Mouse (Mus musculus) ovary, adult 2 months (tissue): Measurements from ENCODE around the gene Sfxn3. TPM values are rescaled to one million over a fixed set of nuclear protein-coding genes. Genes with fewer than 3 reads are reported as not detected.

ENCODE experiments used
- polyA plus RNA-seq: library from polyadenylated mRNA; depleted of rRNA; stranded (reverse); fragments of >200 nt; gene quantifications from 2 replicates; pipeline ENCODE4 v1.2.3, GENCODE M21; 2012; rRNA removed

Gene Sfxn3
- polyA plus RNA-seq = 65.6 and 73.5 TPM in 2 replicates

DNA sequence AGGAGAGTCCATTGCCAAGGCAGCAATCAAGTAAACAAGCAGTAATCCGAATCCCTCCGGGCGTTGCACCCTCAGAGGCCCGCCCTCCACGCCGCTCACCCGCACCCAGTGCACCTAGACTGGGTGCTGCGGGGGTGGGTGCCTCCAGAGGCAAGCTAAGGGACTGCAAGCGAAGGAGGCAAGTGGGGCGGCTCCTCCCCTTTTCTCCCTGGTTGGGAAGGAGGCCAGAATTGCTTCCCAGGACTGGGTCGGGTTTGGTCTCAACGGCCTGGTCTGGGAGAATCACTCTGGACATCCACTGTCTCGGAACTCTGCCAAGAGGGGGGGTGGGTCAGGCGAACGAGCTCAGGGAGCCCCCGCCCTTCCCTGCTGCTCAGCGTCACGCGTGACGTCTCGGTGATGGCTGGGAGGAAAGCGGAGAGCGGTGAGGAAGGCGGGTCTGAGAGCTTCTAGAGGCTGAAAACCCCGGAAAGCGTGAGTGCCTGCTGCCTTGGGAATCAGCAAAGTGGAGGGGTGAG lies at the start of gene Sfxn3:
Gene Sfxn3 (plus strand): TSS at position 87 of the 518 bp plus-strand sequence.

DNA sequence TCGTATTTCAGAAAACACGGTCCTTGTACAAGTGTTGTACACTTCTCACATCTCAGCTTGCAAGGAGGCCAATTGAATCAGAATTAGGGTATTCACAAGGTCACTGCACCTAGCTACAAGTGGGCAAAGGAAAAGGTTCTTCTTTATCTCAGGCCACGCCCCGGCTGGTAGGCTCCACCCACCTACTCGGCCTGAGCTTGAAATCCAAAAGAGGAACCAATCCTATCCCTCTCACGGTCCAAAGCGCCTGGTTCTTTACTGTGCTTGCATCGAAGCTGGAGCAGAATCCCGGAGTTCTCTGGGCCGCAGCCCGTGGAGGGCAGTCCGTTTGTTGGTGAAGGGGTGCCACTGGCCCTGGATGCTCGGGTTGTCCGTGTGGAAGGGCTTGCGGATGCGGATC lies 41.9 kb upstream of the Sfxn3 start, which contains the start of gene Twnk:
Gene Twnk (plus strand): TSS at position 220 of the 400 bp plus-strand sequence.

DNA sequence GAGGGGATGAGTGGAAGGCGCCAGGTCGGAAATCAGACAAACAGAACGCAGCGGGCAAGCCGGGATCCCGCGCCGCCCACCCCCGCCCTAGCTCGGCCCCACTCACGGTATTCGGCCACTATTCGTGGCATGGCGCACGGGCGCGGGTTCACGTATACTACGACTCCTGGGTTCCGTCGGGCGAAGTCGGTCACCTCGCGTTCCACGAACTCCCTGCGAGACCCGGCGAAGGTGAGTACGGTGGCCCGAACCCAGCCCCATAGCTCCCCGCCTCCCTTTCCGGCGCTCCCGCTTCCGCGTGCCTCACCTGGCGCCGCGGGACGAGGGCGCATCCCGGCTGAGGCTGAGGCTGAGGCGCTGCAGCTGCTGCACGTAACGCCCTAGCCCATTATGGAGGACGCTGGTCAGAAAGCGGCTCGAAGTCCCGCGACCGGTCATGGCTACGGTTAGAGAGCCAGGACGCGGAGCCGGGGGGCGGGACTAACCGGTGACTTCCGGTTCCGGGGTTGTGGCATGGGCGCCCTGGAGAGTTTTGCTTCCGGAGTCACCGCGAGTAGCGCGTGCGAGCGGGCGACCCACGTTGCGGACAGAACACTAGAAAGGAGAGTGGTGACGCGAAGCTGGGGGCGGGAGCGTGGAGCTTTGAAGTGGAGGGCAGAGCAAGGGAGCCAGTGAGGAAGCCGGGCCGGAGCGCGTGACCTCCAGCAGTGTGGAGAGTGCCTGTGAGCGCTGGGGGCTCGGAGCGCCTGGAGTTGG lies 41.2 kb upstream of the Sfxn3 start, which contains the start of gene Mrpl43:
Gene Mrpl43 (minus strand): TSS at position 486 of the 756 bp plus-strand sequence.

DNA sequence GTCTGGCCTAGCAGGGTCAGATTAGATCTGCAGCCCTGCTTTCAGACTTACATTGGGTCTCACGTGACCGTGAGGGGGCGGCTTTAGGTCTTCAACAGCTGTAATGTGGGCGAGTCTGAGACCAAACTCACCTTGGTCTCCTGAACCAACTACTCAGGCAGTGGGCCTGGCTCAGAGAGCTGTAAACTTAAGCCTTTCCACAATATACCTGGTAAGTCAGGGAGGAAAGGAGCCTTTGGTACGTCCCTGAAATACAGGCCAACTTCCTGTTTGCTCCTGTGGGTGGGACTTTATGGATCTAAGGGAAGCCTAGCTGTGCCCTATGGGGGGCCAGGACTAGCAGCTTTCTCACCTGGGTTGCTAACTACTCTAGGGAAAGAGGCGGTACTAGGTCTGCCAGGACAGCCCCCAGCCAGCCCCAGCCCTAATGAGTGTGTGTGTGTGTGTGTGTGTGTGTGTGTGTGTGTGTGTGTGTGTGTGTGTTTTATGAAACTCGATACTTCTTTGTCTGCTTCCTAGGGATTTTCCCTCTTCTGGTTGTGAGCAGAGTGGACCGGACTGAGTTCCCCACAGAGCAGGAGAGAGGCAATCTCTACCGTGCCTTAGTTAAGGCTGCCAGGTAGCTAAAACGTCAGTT lies 32.9 kb upstream of the Sfxn3 start, which contains the start of gene Lzts2:
Gene Lzts2 (plus strand): TSS at position 80 of the 637 bp plus-strand sequence.

DNA sequence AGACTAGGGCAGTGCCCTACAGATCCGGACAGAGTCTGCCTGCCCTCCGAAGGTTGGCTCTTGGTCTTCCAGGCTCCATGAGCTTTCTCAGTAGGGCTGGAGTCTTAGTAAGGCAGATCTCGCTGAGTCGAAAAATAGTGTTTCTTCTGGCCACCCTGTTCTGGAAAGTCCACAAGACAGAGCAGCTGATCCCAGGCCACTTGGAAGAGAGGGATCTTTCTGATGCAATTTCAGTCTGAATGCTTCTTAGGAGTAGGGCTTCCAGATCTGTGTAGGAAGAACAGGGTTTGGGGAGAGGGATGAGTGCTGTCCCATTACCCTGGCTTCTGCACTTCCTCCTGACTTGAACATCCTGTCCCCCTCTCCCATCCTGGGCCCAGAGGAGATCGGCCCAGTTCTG lies 1.7 kb upstream of the Sfxn3 start, which contains the start of gene Pdzd7:
Gene Pdzd7 (minus strand): TSS at position 67 of the 400 bp plus-strand sequence.

DNA sequence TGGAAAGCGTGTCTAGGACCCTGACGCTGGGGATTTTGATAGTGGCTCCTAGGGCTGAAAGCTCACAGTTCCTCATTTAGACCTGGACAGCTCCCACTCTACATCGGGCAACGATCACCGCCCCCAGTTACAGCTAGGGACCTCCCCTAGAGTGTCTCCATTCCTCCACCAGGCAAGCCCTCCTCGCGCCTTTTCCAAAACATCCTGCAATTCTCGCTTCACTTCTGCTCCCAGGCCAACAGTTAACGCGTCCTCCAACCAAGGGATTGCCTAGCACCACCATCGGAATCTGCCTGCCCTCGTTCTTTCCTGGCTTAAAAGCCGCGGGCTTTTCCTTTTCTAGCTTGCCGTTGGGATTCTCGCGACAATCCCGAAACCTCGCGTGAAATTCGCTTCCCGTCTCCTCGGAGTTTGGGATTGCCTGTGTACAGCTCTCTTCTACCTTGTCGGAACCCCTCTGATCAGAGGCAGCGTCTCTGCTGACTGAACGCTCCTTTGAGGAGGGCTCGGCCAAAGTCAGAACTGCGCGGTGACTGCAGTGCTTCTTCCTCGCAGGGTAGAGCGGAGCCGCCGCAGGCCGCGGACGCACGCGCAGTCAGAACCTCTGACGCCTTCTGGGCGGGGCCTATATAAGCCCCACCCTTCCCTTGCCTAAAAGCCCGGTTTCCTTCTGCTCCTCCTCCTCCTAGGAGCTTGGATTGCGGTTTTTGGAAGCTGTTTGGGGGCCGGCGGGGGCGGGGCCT lies 27.4 kb downstream of the Sfxn3 start, which contains the start of gene Kazald1:
Gene Kazald1 (plus strand): TSS at position 662 of the 743 bp plus-strand sequence.

Other genes starting within 250 kb of the Sfxn3 start
- gene Slf2, start 116.4 kb upstream of the Sfxn3 start, polyA plus RNA-seq = 143 and 268 TPM in 2 replicates
- 21.8 and 29.1 TPM in 2 replicates for gene Sema4g, start 58.4 kb upstream of the Sfxn3 start, polyA plus RNA-seq
- gene Twnk, start 41.8 kb upstream of the Sfxn3 start, polyA plus RNA-seq = 17.5 and 19.7 TPM in 2 replicates
- gene Mrpl43, start 41.1 kb upstream of the Sfxn3 start, polyA plus RNA-seq = 114 and 134 TPM in 2 replicates
- gene Lzts2, start 33.1 kb upstream of the Sfxn3 start, polyA plus RNA-seq = 211 and 271 TPM in 2 replicates
- 2.7 and 2.9 TPM in 2 replicates for gene Pdzd7, start 1.8 kb upstream of the Sfxn3 start, polyA plus RNA-seq
- 53.1 and 54.8 TPM in 2 replicates for gene Kazald1, start 27.7 kb downstream of the Sfxn3 start, polyA plus RNA-seq
- gene Tlx1, start 103.2 kb downstream of the Sfxn3 start, polyA plus RNA-seq = not detected in 2 replicates
- gene Lbx1, start 188.3 kb downstream of the Sfxn3 start, polyA plus RNA-seq = 0.28 and 0.92 TPM in 2 replicates